Mouse (Mus musculus) ovary, postnatal 10 days (tissue): ENCODE measurements around the gene Ate1.
"Not testable (repeated sequence)": the region's sequence is repeated elsewhere in the genome, so short reads cannot be mapped to it uniquely, and the experiment has no call there.

Experiments used
- DNase-seq: peaks from one replicate; pipeline ENCODE4 v3.0.0; 2022; ENCODE audit warnings: low spot score

The Ate1 gene

DNA sequence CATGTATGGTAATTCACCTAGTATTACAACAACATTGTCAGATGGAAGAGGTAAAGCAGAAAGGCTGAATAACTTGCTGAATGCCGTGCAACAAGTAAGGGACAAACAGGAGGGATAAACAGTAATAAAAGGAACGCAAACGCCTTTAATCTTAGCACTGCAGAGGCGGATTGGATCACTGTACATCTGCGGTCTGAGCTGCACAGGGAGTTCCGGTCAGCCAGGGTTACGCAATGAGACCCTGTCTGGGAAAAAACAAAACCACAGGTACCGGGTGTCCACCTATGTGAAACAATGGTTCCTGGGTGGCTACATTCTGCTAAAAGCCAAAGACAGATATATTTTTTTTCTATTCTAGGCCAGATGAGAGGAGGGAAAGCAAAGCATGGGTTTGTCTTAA lies 3.3 kb upstream of the Ate1 start:
- DNase-seq, result no peak

DNA sequence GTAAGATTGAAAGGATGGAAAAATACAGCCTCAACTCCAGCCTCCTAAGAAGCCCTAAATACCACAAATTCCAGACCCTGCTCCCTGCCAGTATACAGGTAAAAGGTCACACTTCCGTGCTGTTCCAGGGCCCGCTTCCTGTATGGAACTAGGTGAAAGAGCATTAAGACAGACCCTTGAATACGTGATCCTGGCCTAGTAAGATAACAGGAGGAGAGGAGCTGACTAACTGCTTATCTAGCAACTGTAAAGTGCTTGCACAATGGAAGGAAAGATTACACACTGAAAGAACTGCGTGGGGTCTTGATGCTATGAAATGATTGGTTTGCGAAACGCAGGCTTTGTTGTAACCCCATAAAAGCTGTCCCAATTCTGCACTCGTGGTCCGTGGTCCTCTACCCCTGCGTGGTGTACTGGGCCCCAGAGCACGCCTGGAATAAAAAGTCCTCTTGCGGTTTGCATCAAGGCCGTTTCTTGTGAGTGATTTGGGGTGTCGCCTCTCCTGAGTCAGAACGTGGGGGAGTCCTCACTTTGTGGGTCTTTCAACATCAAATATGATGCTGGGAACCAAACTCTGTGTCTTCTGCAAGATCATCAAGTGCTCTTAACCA lies 748 bp upstream of the Ate1 start:
- DNase-seq, result no peak

DNA sequence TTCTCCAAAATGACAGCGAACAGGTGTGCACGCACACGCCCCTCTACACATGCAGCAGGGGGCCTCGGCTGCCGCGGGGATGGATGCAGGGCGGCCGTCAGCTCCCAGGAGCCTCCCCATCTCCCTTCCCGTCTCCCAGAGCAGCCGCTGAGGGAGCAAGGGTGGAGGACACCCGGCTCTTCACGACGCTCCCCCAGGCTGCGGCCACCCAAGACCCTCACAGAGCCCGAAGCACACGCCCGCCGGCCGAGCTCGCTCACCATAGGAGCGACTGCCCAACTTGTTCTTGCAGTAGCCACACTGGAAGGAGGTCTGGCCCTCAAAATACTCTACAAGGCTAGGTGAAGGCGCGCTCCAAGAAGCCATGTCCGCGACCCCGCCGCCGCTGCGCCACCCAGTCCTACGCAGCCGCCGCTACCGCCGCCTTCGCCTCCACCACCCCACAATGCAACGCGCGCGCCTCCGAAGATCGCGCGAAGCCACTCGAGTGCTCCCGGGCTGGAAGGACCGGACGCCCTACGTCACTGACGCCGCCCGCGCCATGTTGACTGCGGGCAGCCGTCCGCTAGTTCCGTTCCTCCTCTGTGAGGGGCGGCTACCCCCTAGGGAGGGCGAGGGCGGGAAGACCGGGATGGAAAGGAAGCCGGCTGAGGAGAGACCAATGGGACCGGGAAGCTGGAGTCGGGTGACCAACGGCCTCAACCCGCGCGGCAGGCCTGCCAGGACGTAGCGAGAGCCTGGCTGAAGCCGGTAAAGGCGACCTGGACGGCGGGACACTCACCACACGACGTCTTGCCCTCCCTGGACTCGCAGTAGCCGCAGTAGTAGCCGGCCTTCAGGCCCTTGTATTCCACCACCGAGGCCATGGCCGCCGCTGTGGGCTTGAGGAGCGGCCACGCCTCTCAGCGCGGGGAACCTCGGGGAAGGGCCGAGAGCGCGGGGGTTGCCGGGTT lies 797 bp downstream of the Ate1 start:
- peak; percentile 92 for DNase-seq

DNA sequence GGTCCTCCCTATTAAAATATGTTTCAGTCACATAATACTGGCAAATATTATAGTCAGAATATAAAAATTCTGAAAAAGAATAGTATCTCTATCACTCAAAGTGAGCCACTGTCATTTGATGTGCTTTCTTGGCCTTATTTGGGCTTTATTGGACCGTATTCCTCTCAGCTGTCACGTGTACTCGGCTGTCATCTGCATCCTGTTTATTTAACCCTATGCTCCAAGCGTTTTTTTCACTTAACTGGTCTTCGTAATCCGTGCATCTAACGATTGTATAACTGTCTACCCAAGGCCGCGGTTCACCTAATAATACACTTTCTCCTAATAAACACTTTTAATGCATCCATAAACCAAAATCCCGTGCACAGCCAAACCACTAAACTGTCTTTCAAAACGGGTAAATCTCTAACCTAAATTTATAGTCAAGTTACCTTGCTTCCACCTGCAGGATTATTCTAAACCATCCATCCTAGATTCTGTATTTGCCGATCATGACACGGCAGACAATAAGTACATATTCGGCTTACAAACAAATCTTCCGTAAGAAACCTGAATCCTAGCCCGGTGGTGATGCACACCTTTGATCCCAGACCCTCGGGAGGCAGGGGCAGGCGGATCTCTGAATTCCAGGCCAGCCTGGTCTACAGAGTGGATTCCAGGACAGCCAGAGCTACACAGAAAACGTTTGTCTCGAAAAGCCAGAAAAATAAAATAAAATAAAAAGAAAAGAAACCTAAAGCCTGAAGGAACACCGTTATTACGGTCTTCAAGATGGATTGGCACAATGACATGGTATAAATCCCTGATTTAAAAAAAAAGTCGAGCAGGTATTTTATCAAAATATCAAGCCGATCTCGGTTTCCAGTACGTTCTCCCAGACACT lies 1.7 kb downstream of the Ate1 start:
- no peak for DNase-seq

DNA sequence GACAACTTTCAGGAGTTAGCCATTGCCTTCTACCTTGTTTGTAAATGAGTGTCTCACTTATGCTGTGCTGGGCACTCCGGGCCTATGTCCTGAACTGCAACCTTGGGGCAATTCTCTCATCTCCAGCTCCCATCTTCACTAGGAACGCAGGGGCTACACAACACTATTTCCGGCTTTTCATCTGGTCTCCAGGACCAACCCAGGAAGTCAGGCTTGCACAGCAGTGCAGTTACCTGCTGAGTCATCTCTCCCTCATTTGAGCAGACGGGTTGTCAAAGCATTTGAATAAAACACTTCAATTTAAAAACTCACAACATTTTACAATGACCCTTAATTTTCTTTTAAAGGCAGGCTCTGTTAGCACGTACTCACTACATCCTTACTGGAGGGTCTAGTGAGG lies 9.9 kb downstream of the Ate1 start:
- DNase-seq, result no peak

DNA sequence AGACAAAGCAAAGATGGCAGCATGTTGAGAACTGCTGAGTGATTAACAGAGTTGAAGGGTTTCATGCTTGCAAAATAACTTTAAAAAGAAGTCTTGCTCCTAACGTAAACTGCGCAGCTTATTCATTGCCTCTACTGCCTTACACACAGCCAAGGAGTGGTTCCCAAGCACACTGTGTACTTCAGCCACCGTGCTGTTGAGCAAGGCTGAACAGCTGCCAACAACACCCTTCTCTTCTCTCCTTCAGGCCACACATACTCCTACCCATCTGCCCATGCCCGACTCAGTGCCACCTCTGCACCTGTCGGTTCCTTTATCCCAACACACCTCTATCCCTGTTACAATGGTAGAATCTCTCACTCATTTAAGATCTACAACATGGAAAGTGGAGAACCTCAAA lies 17.2 kb downstream of the Ate1 start:
- no peak for DNase-seq

DNA sequence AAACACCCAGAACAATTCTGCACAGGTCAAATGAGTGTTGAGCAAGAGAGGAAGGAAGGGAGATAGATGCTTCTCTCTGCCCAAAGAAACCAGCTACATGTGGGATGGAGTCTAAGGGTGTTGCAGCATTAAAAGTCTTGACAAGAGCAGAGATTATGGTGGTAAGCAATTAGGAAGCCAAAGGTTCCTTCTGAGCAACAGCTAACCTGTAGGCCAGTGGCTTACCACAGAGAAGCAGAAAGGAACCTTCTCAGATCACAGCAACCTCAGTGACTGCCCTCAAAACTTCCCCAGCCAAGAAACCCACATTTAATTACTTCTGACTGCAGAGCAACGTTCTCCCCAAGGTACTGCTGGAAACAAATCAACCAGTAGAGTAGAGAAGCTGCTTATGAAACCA lies 18.7 kb downstream of the Ate1 start:
- no peak for DNase-seq

DNA sequence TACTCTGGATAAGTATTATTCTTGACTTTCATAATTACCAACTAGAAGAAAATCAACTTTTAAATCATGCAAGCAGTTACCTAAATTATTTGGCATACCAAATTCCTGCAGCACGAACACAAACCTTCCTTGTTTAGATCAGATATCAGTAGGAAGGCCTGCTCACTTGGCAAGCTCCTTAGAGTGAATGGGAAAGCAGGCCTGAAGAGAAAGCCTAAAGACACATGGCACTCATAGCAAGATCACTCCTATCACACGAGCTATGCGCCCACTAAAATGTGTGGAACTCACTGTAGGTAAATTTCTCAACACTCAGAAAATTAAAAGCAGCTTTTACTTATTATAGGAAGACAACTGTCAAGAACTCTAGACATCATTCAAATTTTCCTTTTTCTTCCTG lies 26.8 kb downstream of the Ate1 start:
- no peak for DNase-seq

DNA sequence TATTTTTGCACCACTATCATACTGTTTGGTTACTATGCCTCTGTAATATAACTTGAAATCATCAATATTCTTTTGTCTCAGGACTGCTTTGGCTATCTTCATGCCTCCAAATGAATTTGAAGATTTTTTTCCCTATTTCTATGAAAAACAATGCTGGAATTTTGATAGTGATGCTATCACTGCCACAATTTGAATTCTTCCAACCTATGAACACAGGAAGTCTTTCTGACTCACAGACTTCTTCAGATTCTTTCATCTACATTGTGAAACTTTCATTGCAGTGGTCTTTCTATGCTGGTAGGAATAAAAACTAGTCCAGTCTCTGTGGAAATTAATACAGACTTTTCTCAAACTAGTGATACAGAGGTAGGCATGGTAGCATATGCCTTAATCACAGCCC lies 28.1 kb downstream of the Ate1 start:
- no peak for DNase-seq

DNA sequence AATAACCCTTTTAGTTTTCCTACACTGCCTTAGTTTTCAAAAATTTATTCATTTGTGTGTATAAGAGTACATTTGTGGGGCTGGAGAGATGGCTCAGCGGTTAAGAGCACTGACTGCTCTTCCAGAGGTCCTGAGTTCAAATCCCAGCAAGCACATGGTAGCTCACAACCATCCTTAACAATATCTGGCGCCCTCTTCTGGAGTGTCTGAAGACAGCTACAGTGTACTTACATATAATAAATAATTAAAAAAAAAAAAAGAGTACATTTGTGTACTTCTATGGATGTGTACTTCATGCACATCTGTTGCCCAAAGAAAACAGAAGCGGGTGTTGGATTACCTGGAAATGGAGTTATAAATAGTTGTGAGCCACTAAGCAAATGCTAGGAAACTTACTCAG lies 41.2 kb downstream of the Ate1 start:
- not testable (repeated sequence) for DNase-seq

DNA sequence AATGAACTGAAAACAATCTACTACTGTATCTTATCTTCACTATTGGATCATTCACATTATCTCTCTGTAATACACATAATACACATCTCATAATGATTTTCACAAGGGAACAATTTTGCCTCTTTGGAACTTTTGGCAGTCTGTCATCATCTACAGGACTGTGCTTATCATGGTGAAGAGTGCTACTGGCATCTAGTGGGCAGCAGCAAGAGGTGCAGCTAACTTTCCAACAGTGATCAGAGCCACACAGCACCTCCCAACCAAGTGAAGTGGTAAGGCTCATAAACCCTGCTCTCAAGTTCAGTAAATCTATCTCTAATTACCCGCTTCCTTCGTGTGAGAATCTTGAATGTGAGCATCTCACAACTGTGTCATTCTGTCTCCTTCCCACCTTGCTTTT lies 44.2 kb downstream of the Ate1 start:
- DNase-seq, result no peak

DNA sequence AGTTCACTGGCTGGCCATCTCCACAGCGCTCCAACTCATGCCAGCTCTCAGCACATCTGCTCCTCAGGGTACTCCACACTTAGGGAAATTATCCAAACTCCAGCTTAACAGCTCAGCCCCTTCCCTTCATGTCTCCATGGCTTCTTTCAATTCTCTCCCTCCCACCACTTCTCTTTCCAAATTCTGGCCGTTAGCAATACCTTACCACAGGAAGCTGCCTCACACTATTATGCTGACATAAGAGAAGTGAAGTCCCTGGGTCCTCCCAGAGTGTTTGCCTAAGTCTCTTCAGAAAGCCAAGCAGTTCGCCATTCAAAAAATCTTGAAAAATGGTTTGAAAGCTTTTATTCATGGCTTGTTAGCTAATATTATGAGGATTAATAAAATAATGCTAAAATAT lies 46.3 kb downstream of the Ate1 start:
- DNase-seq, result no peak

DNA sequence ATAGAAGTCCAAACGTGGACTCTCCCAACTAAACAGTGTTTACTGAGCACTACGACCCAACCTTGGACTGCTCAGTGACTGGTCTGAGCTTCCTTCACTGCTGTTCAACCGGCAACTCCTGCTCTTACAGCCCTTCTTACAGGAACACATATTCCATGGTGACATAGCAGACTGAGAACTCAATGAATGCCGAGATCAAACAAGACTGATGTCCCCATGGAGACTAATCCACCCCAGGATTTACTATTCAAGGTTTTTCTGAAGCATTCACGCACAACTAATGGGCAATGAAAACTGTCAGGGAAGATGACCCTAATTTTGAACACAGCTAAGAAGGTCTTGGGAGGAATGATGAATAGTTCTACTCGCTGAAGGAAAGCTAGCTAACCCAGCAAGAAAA lies 47.5 kb downstream of the Ate1 start:
- no peak for DNase-seq

DNA sequence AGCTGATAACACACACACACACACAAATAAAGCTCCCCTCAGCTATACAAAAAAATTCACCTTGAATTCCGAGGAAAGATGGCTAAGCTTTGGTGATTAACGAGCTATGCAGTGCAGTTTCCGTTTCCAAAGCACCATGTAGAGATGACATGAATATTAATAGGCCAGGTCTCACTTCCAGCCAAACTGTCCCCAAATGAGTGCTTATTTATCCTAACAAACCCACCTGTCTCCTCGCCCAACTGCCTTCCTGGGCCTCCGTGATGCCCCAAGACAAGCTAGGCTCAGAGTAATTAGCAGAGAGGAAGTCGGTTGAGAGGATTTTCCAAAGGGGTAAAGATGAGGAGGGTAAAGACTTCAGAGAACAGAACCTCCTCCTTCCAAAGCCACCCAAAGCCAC lies 49.1 kb downstream of the Ate1 start:
- DNase-seq, result no peak

DNA sequence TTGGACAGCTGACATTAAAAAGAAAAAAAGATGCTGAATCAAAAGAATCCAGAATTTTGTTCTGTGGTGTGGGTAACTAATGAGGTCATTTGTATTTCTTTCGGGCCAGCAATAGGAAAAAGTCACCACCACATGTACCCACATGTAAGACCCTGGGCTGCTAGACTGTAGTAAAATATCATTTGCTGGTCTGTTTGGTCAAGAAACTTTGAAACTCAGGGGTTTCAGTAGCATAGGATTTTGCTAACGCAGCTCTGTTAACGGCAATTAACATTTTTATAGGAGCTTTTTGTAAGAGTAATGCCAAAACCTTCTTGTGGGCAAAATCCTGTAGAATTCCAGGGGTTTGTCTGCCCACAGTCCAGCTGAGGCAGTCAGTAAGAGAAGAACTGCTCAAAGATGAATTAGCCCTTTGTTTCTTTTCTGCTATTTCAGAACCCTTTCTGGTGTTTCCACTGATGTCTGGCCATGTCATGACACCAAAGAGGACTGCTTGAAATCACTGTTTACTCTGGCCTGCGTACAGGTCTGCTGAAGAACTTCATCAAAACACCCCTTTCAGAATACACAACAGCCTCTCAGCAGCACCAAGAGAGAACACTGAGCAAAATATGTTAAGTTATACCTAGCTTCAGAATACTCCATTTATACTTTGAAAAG lies 64.5 kb downstream of the Ate1 start:
- DNase-seq, result no peak

DNA sequence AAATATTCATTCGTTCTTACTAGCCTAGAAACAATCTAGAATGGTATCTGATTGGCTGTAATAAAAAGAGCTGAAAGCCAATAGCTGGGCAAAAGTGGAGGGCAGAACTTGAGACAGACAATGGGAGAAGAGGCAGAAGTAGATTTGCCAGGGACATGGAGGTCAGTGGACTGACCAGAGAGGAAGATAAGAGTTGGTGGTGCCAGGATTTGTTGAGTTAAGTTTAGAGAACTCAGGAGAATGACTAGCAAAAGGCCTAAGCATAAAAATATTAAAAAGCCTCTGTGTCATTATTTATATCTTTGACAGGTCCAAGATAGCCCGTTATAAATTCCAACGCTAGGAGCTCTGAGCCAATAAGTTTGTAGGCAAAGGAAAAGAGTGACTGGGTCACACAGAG lies 65.9 kb downstream of the Ate1 start:
- no peak for DNase-seq

DNA sequence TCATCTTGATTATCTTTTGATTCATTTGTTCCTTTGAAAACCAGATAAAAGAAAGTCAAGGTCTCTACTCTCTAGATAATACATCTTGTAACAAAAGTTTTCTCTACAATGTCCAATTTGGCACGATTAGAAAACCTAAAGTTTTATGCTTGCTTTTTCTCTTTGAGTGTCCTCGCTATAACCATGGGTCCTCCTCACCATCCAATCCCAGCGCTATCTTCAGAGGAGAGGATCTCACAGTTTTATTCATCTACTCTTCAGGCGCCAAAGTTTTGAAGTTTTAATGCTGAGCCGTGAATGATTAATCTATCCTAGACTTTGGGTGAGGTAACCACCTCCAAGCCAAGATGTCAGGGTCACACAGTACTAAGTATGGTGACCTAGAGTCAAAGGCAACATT lies 84.4 kb downstream of the Ate1 start:
- DNase-seq, result no peak

DNA sequence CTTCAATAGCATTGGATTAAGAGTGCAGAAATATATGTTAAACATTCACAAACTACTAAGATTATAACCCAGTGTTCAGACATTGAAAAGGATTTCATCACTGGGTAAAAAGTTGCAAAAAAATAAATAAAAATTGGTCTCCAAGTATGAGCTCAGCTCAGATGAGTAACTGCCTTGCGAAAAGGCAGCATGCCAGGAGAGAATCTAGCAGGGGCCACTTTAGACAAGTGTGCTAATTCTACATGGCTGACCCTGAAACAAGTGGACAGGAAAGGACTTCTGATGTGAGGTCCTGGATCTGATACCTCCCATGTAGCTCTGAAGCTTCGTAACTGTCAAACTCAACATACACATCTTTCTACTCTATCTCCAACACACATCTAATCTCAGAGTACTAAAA lies 88.0 kb downstream of the Ate1 start:
- DNase-seq, result no peak

DNA sequence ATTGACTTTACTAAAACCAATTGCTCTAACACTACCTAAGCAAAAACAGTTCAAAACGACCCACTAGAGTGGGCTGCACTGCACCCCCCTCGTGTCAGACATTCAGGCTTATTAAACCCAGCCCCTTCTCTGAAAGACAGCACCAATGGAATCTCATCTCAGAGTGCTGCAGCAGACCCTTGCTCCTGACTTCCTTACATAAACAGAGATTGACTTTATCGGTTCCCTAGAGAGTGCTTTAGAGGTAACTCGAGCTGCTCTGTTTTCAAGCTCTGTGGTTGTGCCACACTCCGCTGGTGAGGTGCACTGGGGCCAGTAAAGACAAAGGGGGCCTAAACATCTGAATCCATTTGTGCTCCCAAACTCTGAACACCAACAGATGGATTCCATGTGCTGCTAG lies 93.6 kb downstream of the Ate1 start:
- no peak for DNase-seq

DNA sequence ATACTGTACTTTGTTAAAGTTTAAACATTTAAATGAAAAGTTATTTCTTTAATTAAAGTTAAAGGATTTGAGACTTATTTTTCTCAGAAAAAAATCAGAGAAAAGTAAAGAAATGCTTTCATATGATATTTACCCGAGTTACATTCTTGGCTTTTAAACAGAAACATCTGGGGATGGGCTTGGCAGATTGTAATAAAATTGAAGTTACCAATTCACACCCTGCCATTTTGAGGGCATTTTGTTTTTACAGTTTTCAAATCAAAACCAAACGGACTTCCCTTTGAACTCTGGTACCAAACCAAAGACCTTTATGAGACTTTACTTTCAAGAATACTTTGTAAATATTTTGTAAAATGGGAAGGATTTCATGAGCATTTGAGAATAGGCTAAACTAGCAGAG lies 94.2 kb downstream of the Ate1 start:
- DNase-seq, result no peak

DNA sequence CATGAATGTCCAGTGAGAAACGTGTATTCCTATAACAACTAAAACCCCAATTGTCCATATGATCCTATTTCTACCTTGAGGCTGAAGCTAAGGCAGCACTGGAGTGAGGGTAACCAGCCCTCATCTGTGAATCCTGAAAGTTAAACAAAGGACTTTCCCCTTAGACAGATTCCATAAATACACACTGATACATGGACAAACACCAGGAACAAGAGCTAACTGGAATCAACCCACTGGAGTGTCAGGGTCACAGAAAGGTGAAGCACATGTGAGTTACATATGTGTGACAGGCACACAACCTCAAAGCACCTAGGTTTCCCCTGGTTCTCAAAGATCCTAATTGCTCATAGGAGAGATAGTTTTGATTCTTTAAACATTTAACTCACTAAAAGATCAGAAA lies 100.2 kb downstream of the Ate1 start:
- no peak for DNase-seq

DNA sequence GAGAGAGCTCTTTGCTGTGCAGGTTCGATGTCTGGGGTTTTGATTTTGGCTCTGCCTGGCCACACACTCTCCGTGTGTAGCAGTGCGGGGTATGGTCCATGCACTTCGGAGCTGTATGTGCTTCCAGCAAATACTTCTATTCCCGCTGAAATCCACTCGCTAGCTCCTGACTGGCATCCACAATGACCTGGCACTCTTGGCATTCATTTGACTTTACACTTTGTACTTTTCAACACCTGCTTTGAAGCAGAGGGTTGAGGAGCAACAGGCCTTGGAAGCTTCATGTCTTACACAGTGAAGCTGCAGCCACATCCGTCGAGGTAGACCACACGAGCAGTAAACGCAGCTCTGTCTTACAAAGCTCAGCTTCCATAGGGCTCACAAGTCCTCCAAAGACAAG lies 112.5 kb downstream of the Ate1 start:
- DNase-seq, result no peak
